Mouse (Mus musculus) hindbrain, postnatal 0 days (tissue): Measurements from ENCODE around the gene Zfp697. TPM values are rescaled to one million over a fixed set of nuclear protein-coding genes. Genes with fewer than 3 reads are reported as not detected.
A peak's percentile ranks its signal among the peaks of the same experiment; 100 is the strongest.

Experiments used
- ATAC-seq: fragments of 200-750 bp; cut with Nextera tagmentation; 2 replicates; pipeline ENCODE4 v1.8.0; 2017; ENCODE audit warnings: mild to moderate bottlenecking, moderate TSS enrichment, moderate library complexity
- DNase-seq: peaks from one replicate; pipeline ENCODE4 v3.0.0-alpha.2; 2015; ENCODE audit warnings: low spot score
- H3K27ac ChIP-seq: fragments of 300-500 bp; sonication (generic); 2 replicates; pipeline ENCODE4 v1.5.1; 2014; ENCODE audit warnings: mild to moderate bottlenecking
- H3K27me3 ChIP-seq: fragments of 300-500 bp; sonication (generic); 2 replicates; pipeline ENCODE4 v1.6.1; 2014; ENCODE audit warnings: low read length, mixed read lengths; ENCODE audit not compliant: insufficient read depth
- H3K36me3 ChIP-seq: fragments of 300-500 bp; sonication (generic); 2 replicates; pipeline ENCODE4 v1.6.1; 2014; ENCODE audit warnings: low read length, mixed read lengths; ENCODE audit not compliant: insufficient read depth
- H3K4me1 ChIP-seq: fragments of 300-500 bp; sonication (generic); 2 replicates; pipeline ENCODE4 v1.6.1; 2014; ENCODE audit warnings: antibody characterized with exemption, low read length, mixed read lengths; ENCODE audit not compliant: insufficient read depth
- H3K4me2 ChIP-seq: fragments of 300-500 bp; sonication (generic); 2 replicates; pipeline ENCODE4 v1.6.1; 2014; ENCODE audit warnings: low read depth, mild to moderate bottlenecking, low read length, moderate library complexity, mixed read lengths
- H3K4me3 ChIP-seq: fragments of 300-500 bp; sonication (generic); 2 replicates; pipeline ENCODE4 v1.5.1; 2014; ENCODE audit warnings: low read length
- H3K9ac ChIP-seq: fragments of 300-500 bp; sonication (generic); replicated peaks from 2 replicates; pipeline ENCODE4 v1.6.1; 2014; ENCODE audit warnings: mild to moderate bottlenecking, low read length, moderate library complexity, mixed read lengths
- H3K9me3 ChIP-seq: fragments of 300-500 bp; sonication (generic); 2 replicates; pipeline ENCODE4 v1.6.1; 2016; ENCODE audit warnings: low read length, mixed read lengths
- CTCF ChIP-seq: IDR thresholded peaks from 2 replicates; pipeline ENCODE4 v1.5.1; 2016; ENCODE audit warnings: antibody characterized with exemption, control low read depth, low read depth
- whole genome bisulfite sequencing: fragments of 180-500 bp; shearing (Covaris S2); extraction: QIAGEN DNeasy Blood & Tissue Kit; methylation state at CpG from one replicate; pipeline ENCODE4 v1.1.7; 2014; 5-methylcytosine and 5-hydroxymethylcytosine counted together
- polyA plus RNA-seq: library from polyadenylated mRNA; unstranded; fragments of >200 nt; fragmentation: Nextera tagmentation; extraction: Ambion mirVana; gene quantifications from 2 replicates; pipeline ENCODE4 v1.2.1, GENCODE M21; 2015
- total RNA-seq: library from RNA; depleted of rRNA; stranded (reverse); fragments of >200 nt; gene quantifications from 2 replicates; pipeline ENCODE4 v1.2.3, GENCODE M21; 2014; rRNA removed

Gene Zfp697
- 29.1 and 29.6 TPM in 2 replicates for total RNA-seq
- 15.3 and 17.3 TPM in 2 replicates for polyA plus RNA-seq

DNA sequence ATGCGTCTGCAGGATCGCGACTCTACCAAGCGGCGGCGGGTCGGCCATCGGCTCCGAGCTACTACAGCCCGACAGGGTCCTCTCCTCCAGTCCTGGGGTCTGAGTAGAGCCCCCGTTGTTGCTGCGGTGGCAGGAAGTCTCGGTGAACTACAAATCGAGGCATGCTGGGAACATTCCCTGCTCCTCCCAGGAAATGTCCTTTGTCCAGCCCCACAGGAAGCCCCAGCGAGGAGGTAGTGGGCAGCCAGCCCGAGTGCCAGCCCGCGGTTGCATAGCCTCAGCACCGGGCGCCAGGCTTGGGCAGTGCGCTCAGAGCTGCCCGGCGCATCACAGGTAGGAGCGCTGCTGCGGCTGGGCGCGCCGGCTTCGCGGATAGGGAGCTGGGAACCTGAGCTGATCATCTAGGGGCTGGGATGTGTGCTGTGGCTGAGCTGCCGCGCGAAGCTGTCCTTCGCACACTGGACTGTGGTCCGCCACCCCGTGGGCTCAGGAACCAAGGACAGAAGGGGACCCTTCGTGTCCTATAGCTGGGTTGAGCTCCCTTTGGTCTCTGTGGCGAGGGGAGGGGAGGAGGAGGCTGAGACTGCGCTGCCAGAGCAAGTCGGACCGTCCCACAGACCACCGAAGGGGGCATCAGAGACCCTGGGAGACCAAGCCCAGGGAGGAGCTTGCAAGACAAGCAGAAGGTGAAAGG, at the start of gene Zfp697:
Gene Zfp697, plus strand, starts transcription at position 216 of the 694 bp plus-strand sequence.
- peak within 1 kb of the TSS; percentile 87 for H3K4me3 ChIP-seq
- H3K27me3 ChIP-seq, result no peaks in the 10 kb centered on the region
- peak; percentile 90 for DNase-seq
- peaks cover 10% of the 10 kb centered on the region; the same call in 1 of the 2 replicates for H3K4me1 ChIP-seq
- under 1% methylated on average over 36 of the region's 42 CpGs for WGBS
- peak within 1 kb of the TSS; percentile 84 for H3K9ac ChIP-seq
- H3K4me2 ChIP-seq, result peak within 1 kb of the TSS; percentile 79
- no peaks in the 10 kb centered on the region for H3K9me3 ChIP-seq
- peak; percentile 65 for TF ChIP-seq CTCF
- H3K36me3 ChIP-seq, result no peaks in the 10 kb centered on the region
- peak; percentile 92 for ATAC-seq
- H3K27ac ChIP-seq, result peak within 1 kb of the TSS; percentile 92

DNA sequence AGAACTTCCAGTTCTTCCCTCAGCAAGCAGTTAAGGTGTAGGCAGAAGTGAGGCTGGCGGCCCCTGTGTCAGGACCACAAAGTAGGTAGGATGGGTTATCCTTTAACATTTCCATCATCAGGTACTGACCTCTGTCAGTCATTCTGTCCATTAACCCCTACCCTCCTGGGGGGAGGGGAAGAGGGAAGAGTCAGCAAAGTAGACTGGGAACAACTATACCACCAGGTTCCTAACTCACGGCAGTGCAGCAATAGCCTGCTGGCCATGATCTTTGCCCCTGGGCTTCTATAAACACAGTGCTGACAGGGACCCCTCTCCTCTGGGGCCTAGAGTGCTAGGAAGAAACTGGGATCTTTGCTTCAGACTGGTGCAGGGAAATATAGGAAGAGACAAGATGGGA, 48.3 kb upstream of the Zfp697 start:
- 82% methylated on average over 2 of the region's 2 CpGs for WGBS
- no peak overlapping the region for H3K27ac ChIP-seq
- DNase-seq, result no peak

DNA sequence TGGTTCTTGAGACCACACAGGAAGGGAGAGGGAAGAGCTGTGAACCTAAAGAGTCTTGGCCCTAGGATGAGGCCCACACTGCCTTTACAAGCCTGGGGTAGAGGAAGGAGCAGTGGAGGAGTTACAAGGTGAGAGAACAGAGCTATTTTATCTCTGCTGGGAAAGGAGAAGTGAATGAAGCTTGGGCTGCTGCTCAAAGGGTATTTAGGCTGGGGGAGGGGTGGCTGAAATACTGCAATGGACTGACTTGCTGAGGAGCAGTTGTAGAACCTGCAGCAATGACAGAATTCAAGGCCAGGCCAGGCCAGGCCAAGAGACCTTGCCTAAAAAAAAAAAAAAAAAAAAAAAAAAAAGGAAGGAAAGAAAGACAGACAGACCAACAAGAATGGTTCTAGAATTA, 46.9 kb upstream of the Zfp697 start:
- Histone ChIP-seq H3K36me3 (no peaks in the 10 kb centered on the region), H3K4me3 (no peak overlapping the region), H3K4me2 (0 out of 2 replicates have a peak overlapping the region, but pooled peaks have one; percentile 98), H3K27me3 (no peaks in the 10 kb centered on the region), H3K4me1 (peaks cover 16% of the 10 kb centered on the region), H3K9me3 (no peaks in the 10 kb centered on the region), H3K9ac (no peak overlapping the region), H3K27ac (no peak overlapping the region)
- TF ChIP-seq CTCF, result no peak
- DNase-seq (no peak), ATAC-seq (no peak)

More for the DNA sequence above, 48.3 kb upstream of the Zfp697 start:
- H3K9me3 ChIP-seq, result no peaks in the 10 kb centered on the region
- peaks cover 16% of the 10 kb centered on the region for H3K4me1 ChIP-seq
- ATAC-seq, result no peak
- H3K9ac ChIP-seq, result no peak overlapping the region
- H3K36me3 ChIP-seq, result no peaks in the 10 kb centered on the region
- no peaks in the 10 kb centered on the region for H3K27me3 ChIP-seq
- no peak overlapping the region for H3K4me3 ChIP-seq
- H3K4me2 ChIP-seq, result no peak overlapping the region
- no peak for TF ChIP-seq CTCF

GRCm38 (mm10) chr3:98335886-98336285, 46.4 kb upstream of the Zfp697 start:
- H3K27me3 ChIP-seq, result no peaks in the 10 kb centered on the region
- no peak for DNase-seq
- no peak overlapping the region for H3K4me3 ChIP-seq
- H3K9ac ChIP-seq, result peak overlapping the region; percentile 14; the same call in 1 of the 2 replicates
- TF ChIP-seq CTCF, result no peak
- no peaks in the 10 kb centered on the region for H3K36me3 ChIP-seq
- peak overlapping the region; percentile 98 for H3K4me2 ChIP-seq
- WGBS, result 58% methylated on average over 7 of the region's 7 CpGs
- no peak for ATAC-seq
- H3K4me1 ChIP-seq, result peaks cover 16% of the 10 kb centered on the region
- H3K9me3 ChIP-seq, result no peaks in the 10 kb centered on the region
- H3K27ac ChIP-seq, result peak overlapping the region; percentile 3; the same call in 1 of the 2 replicates

DNA sequence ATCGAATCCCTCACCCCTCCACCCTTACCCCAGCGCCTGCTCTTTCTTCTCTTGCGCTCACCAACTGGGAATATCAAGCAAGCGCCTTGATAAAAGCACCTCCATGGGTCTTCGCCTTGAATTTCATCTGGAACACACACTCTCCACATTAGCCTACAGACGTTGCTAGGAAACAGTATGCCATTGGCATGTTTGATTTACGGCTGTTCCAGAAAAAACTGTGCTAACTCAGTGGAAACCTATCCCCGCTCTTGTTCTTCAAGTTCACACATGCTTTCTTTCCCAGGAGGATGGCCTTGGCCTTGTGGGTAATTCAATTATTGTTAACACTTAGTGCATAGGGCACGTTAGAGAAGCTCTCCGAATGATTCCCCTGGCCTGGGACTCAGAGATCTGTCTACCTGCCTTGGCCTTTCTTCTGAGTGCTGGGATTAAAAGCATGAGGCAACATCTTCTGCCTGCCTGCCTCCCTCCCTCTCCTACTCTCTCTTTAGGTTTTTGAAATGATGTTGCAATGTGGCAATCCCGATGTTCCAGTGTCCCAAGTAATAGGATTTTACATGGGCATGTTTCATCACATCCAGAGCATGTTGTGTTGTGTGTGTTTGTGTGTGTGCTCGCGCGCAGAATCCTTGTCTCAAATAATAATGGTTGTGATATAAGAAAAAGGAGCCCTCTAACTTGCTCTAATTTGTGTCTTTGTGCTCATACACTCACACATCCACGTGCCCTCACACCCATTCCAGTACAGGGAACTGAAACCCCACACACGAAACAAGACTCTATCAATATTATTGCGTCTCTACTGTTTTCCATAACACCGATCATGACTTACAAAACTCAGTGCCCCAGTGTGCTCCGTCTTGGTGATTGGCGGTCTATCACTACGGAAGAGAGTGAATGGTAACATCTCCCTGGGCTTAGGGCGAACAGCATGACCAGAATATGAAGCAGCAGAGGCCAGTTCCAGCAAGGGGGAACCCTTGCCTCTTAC, 45.3 kb upstream of the Zfp697 start:
- Histone ChIP-seq H3K4me2 (peak overlapping the region; percentile 98), H3K9me3 (no peaks in the 10 kb centered on the region), H3K9ac (peak overlapping the region; percentile 28; the same call in 1 of the 2 replicates), H3K4me3 (peak overlapping the region; percentile 61), H3K27ac (peak overlapping the region; percentile 70), H3K4me1 (peaks cover 16% of the 10 kb centered on the region), H3K27me3 (no peaks in the 10 kb centered on the region), H3K36me3 (no peaks in the 10 kb centered on the region)
- 43% methylated on average over 22 of the region's 22 CpGs for WGBS
- TF ChIP-seq CTCF, result no peak
- peak; percentile 73 for DNase-seq
- ATAC-seq, result peak; percentile 50

- H3K4me1 ChIP-seq, result peaks cover 16% of the 10 kb centered on the region
- WGBS, result 5% methylated on average over 15 of the region's 15 CpGs
- DNase-seq (peak; percentile 60), ATAC-seq (peak; percentile 53)
- peak overlapping the region; percentile 65 for H3K9ac ChIP-seq
- no peaks in the 10 kb centered on the region for H3K9me3 ChIP-seq
- peak overlapping the region; percentile 70 for H3K27ac ChIP-seq
- H3K4me3 ChIP-seq, result peak overlapping the region; percentile 61
- H3K27me3 ChIP-seq, result no peaks in the 10 kb centered on the region
- TF ChIP-seq CTCF, result no peak
- H3K36me3 ChIP-seq, result no peaks in the 10 kb centered on the region
- peak overlapping the region; percentile 98 for H3K4me2 ChIP-seq
Measured at GRCm38 (mm10) chr3:98338584-98339041, 43.6 kb upstream of the Zfp697 start.
